Mouse (Mus musculus): ENCODE data around the gene Atp5f1.
"Not testable (repeated sequence)": the region's sequence is repeated elsewhere in the genome, so short reads cannot be mapped to it uniquely, and the experiment has no call there.

The Atp5f1 gene

DNA sequence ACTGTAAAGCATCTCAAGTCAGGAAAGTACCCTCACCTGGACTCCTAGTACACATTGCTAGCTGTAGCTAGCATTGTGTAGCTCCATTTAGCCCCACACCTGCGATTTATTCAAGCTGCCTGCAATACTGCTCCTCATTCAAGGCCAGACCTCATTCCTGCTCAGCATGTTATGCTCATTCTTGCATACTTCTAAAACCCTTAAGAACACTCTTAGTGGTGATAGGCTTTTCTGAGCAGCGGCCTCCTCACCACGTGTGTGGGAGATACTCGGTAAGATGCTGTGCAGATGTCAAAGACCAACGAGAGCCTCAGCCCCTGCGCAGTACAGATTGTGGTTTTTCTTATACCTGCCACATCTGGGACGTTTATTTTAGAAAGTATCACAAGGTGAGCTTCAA is 30.1 kb downstream of the Atp5f1 start:
- DNase-seq (ENCODE audit: low spot score): no peak

DNA sequence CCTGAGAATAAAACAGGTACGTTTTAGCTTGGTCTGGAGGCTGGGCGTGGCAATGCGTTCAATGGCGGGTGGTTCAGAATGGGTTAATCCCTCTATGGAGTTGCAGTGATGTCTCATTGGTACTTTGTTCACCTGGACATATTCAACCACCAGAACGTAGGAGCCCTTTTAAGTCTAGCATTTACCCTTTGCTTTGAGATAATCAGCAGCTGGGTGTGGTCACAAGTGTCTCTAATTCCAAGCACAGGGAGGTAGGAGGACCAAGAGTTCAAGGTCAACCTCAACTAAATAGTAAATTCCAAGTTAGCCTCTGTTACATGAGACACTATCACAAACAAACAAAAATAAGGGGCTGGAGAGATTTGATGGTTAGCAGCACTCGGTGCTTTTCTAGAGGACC is 31.1 kb downstream of the Atp5f1 start:
- DNase-seq (ENCODE audit: low spot score): no peak

DNA sequence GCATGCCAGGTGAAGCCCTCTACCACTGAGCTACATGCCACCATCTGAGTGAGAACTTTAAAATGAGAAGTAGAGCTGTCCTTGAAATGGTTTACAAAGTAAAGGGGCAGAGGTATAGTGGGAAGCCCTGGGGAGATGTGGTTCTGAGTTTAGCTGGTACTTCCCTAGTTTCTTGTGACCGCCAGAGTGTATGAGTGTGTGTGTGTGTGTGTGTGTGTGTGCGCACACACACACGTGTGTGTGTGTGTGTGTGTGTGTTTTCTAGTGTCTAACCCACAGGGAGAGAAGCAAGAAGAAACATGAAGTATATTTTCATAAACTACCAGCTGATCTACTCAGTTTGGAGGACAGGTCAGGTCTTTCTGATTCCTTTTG is 31.7 kb downstream of the Atp5f1 start:
- DNase-seq (ENCODE audit: low spot score): no peak

DNA sequence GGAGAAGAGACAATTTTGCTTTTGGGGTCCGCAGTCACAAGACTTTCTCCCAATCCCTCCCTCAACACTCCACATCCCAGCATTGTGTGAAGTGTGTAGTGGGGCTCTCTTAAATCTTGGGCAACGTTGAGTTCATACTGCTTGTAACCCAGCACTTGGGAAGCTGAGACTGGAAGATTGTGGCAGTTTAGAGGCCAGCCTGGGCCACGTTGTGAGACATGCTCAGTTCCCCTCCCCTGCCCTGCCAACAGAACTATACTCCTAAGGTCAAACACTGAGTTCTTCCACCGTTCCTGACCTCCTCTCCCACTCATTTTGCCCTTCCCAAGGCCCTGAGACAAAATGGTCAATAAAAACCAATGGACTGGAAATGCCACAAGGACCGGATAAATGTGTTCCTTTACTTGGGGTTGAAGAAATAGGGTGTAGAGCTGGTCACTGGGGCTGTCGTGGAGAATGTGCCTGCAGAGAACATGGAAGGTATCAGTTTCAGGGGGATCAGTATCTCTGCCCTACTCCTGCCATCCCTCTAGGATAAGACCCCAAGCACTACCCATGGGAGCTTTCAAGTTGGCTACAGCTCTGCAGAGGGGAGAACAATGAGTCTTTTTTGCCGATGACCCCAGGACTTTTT is 32.2 kb downstream of the Atp5f1 start:
- no peak for DNase-seq (ENCODE audit: low spot score)

DNA sequence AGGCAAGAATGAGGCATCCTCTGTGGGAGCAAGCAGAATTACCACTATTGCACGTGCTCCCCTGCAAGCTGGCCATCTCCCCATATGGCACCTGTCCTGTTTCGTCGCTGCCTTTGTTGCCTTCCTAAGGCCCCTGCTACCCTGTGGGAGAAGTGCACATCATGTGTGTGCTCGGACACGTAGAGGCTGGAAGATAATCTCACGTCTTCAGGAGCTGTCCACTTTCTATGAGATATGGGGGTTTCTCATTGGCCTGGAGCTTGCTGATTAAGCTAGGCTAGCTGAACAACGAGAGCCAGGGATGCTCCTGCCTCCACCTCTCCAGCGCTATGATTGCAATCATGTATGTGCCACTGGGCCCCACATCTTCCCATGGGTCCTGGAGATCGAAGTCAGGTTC is 35.3 kb downstream of the Atp5f1 start:
- no peak for DNase-seq (ENCODE audit: low spot score)

DNA sequence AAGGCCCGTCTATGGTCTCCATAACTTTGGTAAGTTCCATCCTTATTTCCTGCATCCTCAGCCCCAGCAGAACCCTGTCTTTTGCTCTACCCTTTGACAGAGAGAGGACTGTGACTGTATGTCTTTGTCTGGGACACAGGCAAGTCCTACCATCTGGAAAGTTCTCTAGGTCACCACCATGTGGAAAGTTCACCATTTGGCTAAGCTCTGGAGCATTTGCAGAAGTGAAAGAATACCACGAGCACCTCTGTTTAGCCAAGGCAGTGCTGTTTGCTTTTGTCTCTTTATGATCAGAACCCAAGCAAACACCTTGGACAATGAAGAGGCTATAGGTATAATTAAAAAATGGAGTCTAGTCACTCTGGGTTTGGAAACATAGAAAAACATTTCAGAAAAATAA is 37.9 kb downstream of the Atp5f1 start:
- DNase-seq (ENCODE audit: low spot score): no peak

DNA sequence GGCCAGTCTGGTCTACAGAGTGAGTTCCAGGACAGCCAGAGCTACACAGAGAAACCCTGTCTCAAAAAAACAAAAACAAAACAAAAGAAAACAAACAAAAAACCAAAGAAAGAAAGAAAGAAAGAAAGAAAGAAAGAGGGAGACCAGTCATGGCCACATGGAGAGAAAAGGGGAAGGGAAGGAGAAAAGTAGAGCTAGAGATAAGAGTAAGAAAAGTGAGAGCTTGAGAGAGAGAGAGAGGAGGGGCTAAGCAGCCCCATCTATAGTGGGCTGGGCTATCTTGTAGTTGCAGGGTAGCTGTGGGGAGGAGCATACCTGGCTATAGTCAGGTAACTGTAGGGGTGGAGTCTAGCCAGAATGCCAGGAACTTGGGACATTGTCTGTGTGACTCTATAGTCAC is 39.2 kb downstream of the Atp5f1 start:
- DNase-seq (ENCODE audit: low spot score): not testable (repeated sequence)

DNA sequence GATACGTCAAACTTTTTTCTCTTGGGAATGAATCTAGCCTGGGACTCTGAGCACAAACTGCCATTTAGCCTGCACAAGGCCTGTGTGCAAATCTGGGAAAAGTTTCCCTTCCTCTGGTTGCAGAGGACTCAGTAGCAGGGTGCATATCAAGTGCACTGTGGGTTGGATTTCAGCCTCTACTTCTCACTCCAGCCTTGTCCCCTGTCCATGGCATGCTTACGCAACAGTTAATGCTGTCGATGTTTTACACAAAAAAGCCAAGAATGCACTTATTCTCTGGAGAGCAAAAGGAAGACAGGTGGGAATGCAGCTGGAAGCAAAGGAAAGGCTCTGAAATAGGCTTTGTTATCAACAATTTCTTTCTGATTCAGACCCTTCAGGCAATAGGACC is 41.5 kb downstream of the Atp5f1 start:
- no peak for DNase-seq (ENCODE audit: low spot score)

DNA sequence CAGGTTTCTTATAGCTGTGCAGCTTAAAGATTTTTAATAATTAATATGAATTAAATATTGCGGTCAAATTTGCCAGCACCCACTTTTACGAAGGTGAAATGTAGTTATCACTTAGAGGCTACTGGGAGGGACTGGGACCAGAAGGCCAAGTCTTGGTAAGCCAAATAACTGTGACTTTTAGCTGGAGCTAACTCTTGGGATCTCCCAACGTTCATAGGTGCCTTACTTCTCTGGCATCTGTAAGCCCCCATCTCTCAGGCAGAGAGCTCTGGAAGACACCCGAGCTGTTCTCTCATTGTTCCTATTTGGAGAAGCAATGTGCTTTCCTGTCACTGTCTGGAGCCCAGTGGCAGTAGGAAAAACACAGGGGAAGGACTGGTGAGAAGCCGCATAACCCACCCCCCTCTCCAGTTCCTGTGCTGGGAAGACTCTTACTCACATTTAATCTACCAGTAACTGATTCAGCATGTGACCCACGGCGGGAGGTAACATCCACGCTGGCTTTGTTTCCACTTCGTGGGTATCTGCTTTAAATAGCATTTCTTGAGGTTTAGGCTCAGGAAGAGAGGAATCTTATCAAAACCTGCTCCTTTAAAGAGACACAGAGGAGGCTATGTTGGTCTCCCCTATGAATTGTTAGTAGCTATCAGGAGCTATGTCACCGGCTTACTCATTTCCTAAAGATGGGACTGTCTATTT is 42.1 kb downstream of the Atp5f1 start:
- no peak for DNase-seq (ENCODE audit: low spot score)

DNA sequence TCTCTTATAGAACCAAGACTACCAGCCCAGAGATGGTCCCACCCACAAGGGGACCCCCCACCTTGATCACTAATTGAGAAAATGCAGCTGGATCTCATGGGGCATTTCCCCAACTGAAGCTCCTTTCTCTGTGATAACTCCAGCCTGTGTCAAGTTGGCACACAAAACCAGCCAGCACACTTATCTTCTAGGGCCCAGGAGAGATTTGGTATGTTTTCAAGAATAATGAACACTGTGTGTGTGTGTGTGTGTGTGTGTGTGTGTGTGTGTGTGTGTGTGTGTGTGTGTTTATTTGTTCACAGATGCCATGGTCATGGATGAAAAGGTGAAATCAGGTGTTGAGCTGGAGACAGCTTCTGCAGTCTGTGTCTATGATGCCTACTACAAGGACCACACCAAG is 43.4 kb downstream of the Atp5f1 start:
- DNase-seq (ENCODE audit: low spot score): not testable (repeated sequence)

DNA sequence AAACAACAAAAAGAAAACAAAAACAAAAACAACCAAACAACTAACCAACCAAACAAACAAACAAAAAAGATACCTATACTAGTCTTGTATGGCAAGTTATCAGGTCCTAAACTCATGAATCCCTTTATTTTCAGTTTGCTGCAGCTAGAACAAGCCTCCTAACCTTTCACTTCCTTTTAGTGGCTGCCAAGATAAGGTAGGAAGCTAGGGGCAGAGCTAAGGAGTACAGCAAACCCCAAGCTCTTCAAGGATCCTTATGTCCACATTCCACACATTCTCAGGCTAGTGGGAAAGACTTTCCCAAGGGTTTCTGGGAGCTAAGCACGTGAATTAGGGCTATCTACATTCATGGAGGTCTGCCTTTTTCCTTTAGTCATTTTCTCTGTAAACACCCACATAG is 44.6 kb downstream of the Atp5f1 start:
- no peak for DNase-seq (ENCODE audit: low spot score)

DNA sequence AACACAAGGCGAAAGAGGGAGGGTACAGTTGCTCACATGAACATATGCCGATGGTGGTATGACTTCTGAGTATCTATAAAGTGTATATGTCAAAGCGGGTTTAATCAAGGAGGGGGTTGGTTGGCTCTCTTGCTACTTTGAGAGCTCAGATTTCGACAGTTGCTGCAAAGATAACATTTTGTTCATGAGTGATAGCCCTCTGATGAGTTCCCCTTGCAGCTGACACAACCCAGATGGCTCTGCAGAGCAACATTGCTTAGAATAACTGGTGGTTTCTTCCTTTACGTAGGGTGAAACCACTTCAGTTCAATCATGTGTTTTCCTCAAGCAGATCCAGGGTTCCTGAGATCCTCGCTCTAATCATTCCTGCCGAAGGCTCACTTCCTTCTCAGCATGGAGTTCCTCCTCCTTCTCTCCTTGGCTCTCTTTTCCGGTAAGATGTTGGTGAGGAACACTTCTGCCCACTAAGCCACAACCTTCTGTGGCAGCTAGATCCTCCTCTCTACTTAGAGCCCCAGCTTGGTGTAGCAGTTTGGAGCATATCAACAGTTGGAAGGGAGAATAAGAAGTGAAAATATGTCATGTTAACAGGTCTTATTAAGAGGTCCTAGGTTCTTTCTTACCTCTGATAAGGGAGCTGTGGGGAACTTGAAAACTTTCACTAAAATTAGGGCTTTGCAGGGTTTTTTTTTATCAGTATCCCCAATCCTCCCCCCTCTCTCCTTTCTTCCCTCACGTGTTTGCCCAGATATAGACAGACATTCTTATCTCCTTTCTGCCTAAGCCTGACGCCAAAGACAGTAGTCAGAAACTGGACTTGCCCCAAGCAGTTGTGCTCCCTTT is 45.8 kb downstream of the Atp5f1 start:
- no peak for DNase-seq (ENCODE audit: low spot score)

DNA sequence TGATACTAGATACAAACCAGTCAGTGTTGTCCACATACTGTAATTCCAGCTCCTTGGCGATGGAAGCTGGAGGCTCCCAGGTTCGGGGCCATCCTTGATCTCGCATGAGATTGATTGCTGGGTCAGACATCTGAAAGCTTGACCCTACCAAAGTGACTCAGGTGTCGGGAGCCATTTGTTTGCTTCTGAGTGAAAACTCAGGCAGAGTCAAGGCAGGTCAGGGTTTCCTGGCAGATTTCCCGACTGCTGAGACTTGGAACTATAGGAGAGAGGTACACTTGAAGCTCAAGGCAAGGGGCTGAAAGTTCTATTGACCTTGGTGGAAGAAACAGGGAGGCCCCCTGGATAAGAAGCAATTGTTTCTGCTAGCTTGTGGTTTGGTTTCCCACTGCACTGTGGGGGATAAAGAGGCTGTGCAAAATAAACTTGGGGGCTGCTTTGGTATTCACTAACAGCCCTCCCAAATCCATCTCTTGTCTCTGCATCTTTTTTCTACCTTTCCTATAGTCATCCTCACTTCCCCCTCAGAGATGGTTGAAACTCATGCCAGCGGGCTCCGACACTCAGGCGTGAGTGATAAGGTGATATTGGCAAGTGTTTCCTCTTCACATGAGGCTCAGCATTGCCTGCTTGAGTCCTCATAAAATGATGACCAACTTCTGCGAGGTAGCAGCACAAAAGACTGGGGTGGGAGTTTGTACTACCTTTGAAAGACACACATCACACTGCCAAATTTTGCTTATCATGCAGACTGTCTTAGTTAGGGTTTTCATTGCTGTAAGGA is 47.6 kb downstream of the Atp5f1 start:
- no peak for DNase-seq (ENCODE audit: low spot score)

DNA sequence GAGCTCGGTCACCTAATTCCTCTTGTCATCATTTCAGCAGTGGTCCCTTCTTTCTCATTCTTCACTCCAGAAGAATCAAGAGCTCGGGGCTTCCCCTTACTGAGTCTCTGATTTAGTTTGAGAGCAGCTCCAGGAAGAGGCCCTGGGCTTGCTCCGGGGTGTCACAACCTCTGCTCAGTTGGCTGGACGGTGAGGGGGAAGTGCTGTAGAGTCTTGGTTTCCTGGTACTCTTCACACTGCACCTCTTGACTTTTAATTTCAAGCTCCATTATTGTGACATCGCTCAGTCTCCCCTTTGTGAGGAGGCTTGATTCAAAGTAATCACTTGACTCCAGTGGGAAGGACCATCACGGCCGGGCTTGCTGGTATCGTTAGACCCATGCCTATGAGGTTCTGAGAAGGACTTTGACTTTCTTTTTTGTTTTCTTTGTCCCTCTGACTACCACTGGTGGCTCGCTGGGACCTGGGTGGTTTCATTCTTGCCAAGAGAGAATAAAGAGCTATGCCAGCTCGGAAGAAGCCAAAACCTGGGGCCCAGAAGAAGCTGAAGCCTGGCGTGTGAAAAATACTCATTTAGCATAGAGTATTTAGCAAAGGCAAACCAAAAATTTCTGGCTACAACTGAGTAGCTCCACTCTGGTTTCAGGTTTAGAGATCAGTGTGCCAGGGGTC is 49.2 kb downstream of the Atp5f1 start:
- DNase-seq (ENCODE audit: low spot score): no peak

DNA sequence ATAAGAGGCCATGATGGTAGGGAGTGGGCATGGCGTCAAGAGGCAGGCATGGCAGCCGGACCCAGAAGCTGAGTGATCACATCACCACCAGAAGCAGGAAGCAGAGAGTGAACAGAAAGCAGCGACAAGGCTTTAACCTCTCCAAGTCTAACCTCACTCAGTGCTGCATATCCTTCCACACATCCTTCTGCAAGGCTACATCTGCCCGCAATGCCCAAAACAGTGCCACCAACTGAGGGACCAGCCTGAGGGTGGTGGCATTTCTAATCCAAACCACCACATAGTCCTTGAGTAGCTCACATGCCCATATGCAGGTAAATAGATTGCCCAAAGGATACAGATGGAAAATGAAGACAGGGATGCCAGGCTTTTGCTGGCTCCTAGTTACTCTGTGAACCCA is 50.9 kb downstream of the Atp5f1 start:
- no peak for DNase-seq (ENCODE audit: low spot score)

DNA sequence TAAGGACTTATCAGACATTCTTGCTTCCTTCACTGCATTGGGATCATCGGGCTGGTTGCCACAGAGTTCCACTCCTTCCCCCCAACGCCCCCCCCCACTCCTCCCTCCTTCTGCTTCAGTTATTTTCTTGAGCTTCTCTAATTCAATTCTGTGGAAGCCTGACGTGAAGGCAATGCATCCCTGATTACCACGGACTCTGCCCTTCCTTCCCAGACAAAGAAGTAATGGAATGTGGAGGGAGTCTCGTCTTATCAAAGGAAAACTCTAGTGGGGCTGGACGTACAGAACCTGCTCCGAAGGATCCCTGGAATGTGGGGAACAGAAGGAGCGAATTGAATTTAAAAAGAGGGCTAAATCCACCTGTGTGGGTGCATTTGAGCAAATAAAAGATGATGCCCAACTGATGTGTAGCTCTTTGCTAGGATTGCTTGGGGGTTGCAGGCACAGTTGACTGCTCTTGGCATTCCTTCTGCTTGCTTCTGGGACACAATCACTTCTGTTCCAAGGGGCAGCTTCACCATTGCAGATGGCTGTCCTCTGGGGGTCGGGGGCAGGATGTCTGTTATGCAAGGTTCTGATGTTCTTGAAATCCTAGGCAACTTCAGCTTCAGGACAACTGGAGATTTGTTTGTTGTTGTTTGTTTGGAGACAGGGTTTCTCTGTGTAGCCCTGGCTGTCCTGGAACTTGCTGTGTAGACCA is 51.8 kb downstream of the Atp5f1 start:
- DNase-seq (ENCODE audit: low spot score): no peak

DNA sequence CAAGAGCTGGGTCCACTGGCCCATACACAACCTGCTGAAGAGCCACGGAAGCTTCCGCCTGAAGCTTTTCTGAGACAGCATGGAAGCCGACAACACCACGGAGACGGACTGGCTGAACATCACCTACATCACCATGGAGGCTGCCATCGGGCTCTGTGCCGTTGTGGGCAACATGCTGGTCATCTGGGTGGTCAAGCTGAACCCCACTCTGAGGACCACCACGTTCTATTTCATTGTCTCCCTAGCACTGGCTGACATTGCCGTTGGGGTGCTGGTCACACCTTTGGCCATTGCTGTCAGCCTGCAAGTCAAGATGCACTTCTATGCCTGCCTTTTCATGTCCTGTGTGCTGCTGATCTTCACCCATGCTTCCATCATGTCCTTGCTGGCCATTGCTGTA is 55.2 kb downstream of the Atp5f1 start:
- no peak for DNase-seq (ENCODE audit: low spot score)

DNA sequence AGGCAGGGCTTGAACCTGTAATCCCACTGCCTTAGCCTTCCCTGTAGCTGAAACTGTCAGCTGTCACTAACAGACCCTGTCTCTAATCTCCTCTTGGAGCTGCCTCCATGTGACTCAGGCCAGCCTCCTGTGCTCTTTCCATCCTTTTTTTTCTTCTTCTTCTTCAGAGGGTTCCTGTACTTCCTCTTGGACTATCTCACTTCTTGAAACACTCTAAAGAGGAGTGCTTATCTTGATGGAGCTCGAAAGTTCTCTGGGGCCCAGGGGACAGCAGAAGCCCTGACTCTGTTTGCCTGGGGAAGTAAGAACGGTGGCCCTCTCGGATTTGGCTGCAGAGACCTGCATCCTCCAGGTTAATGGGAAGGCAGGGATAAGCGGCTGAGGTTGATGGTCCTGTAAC is 55.7 kb downstream of the Atp5f1 start:
- no peak for DNase-seq (ENCODE audit: low spot score)

DNA sequence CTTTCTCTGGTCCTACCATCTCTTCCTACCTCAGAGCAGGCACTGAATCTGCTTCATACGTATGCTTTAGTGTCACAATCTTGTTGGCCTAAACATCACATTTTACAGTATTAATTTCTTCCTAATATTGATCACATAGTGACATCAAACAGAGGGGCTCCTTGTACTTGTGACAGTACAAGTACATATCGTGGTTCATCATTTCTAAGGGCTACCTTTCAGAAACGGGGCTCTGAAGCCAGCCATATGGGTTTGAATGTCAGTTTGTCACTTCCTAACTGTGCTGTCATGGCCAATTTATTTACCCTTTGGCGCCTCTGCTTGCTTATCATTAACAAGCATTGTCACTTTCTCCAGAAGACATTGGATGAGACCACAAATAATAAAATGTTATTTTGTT is 58.4 kb downstream of the Atp5f1 start:
- DNase-seq (ENCODE audit: low spot score): no peak

DNA sequence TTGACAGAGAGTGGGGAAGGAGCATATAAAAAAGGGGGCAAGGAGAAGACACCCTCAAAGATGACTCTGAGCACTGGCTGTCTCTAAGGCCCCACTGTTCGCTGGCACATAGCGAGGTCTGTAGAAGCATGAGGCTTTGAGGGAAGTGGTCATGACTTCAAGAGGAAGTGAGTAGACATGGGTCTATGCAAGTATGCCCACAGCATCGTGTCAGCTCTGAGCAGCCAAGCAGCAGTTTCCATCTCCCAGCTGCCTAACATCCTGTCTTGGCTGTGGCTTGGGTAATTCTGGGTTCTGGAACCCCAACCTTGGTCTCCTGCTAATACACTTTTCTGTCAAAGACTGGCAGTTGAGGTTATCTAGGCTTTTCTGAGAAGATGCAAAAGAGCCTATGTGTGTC is 59.2 kb downstream of the Atp5f1 start:
- DNase-seq (ENCODE audit: low spot score): no peak

DNA sequence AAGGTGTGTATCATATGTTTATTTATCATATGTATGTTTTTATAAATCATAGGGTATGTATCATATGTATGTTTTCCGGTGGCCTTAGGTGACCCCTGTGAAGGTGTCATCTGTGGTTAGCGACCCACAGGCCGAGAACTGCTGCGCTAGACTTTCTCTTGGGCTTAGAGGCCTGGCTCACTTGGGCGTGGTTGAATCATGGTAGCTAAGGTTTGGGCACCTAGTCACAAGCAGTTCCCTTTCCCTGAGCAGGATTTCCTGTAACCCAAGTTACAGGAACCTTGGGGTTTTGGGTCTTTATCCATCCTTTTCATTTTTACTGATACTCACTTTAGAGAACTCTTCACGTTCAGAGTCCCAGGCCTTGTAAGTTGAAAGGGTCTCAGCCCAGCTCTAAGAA is 59.6 kb downstream of the Atp5f1 start:
- DNase-seq (ENCODE audit: low spot score): no peak
